Mouse (Mus musculus): Measurements from ENCODE around the gene Gm20388.

DNA sequence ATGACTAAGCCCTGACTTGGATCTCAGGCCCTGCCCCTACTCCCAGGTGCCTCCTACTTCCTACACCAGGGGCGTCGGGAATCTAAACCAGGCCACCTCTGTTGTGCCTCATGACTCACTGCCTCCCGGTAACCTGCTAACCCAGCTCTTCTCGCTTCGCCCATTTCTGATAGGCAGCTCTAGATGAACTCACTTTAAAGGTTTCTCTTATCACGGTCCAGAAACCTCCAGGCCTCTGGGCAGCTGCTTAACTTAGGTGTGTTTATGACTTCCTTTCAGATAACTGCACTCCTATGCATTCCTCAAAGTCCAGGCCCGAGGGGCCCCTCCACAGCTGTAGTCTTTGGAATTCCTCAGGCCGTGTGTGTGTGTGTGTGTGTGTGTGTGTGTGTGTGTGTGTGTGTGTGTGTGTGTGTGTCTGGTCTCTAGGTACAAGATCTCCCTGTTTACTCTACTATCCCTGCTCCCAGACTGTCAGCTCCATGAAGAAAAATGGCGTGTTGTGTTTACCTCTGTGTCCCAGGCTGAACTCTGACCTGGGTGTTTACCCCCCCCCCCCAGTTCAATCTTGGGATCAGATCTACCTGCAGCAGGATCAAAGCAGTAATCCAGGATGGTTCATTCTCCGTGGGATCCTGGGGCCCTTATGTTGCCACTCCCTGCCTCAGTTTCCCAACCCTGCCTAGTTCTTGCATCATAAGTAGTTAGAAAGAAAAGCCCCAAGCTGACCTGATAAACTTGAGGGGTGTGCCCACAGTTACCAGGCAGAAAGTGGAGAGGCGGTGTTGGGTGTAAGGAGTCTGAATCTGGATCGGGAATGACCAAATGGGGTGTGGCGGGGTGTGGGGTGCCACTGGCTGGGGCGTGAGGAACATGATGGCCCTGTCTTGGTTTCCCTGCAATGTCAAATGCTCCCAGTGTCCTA, 2725.5 kb downstream of the Gm20388 start:
- no peak for TF ChIP-seq CTCF (IDR thresholded peaks at IDR 0.05; ENCODE audit: low read depth, low read length)
- no peak for TF ChIP-seq EP300 (IDR thresholded peaks at IDR 0.05; ENCODE audit: insufficient read depth, low read depth, low read length)

All from ES-Bruce4 (cell line).